Mouse (Mus musculus) cerebellum, adult 2 months (tissue): ENCODE results near the gene Bbx.

Experiments used
- CTCF ChIP-seq: fragments of 200-500 bp; IDR thresholded peaks from 2 replicates; pipeline ENCODE4 v1.5.1; 2011; ENCODE audit warnings: low read depth, mild to moderate bottlenecking, control low read depth, low read length, moderate library complexity, borderline replicate concordance; ENCODE audit not compliant: insufficient read depth
- POLR2A ChIP-seq: fragments of 200-500 bp; IDR thresholded peaks from 2 replicates; pipeline ENCODE4 v1.6.1; 2011; ENCODE audit warnings: low read length, control low read depth, borderline replicate concordance; ENCODE audit not compliant: insufficient read depth

DNA sequence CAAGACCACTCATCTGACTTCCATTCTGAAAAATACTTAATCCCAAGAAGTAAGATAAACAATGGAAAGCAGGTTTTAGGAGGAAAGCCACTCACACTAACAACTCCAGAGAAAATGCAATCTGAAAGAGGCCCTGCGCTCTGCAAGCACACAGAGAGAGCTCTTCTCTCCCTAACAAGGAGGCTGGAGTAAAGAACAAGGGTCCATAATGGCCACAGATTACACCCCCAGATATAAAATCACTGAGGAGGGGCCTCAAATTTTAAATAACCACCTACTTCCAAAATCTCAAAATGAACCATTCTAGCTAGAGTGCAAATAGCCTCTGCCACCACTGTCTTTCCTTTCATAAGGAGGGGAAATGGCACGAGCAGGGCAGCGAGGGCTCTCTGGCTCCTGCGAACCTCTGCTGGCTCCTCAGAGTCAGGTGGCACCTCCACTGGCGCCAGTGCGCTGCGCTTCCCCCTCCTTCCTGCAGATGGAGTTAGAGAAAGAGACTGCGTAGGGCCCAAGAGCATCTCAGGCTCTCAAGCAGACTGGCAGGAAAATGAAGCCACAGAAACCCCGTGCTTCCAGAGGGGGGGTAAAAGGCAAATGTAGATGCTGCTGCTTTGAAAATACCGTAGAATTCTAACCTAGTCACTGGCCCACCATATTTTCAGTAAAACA, 51.4 kb downstream of the Bbx start:
- no peak for TF ChIP-seq POLR2A
- peak; percentile 41; the same call in 1 of the 2 replicates for TF ChIP-seq CTCF
